Mouse (Mus musculus): ENCODE measurements around the gene Pex11g. TPM values are rescaled to one million over a fixed set of nuclear protein-coding genes. Genes with fewer than 3 reads are reported as not detected.

Gene Pex11g
- polyA plus RNA-seq, 1 experiment from 2014 or later, result 2.6 TPM

DNA sequence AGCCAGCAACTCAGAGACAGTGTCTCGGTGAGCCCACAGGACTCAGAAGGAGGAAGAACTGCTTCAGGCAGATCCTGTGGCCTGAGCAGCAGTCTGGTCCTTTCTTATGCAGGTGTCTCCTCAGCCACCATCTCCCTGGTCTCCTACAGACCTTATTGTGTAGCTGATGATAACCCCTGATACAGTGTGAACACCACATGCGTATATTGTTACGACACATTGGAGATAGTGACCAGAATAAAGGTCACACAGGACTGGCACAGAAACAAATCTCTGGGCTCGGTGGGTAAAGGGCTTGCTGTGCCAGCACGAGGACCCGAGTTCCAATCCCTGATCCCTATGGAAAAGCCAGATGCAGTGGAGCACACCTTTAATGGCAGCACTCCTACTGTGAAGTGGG lies 51.8 kb downstream of the Pex11g start:
- no peak for DNase-seq (ENCODE audit: low spot score)

DNA sequence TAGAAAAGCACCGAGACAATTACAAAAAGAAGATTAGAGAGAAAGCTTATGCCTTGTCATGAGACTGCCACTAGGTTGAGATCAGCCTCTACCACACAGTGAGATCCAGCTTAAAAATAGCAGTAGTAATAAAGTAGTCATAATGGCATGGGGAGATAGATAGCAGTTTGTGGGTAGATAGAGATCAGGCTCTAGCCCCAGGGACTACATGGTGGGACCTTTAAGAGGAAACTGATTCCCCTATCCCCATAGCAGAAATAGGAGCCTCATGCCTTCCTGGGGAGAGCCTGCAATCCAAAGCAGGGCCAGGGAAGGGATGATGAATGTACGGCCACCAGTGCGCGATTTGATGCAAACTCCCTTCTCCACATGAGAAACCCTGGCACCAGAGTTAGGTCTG lies 52.2 kb downstream of the Pex11g start:
- DNase-seq (ENCODE audit: low spot score), result no peak

DNA sequence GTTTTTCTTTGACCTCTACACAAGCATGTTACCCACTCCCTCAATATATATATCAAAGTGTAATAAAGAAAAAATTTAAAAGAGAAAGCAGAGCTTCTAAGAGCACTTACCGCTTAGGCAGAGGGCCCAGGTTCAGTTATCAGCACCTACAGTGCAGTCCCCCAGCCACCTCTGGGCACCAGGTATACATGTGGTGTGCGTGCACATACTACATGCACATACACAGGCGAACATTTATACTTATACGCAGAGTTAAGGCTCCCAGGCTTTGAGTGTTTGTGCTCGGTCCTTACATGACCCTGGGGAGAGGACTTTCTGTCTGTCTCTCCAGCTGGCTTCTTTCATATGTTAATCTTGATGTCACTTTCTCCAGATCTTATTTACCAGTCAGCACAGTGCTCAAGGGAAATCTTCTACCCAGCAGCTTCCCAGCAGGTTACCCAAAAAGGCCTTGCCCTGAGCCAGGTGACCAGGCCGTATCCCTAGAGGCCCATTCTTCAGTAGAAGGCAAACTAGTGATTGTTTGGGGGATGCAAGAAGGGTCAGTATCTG lies 52.8 kb downstream of the Pex11g start:
- no peak for DNase-seq (ENCODE audit: low spot score)

DNA sequence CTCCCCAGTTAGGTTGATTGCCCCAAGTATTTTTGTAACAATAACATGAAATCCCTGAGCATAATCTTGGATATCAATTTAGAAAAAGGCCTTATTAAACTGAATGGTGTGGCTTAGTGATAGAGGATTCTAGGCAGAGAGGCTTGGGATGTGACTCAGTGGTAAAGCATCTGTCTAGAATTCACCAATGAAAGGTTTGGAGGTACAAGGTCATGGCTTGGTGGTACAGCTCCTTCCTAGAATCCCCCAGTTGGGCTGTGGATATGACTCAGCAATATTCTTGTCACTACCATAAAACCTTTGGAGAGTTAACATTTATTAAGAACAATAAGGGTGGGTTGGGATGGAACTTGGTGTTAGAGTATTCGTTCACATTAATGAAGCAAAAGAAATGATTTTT lies 54.7 kb downstream of the Pex11g start:
- DNase-seq (ENCODE audit: low spot score), result no peak

DNA sequence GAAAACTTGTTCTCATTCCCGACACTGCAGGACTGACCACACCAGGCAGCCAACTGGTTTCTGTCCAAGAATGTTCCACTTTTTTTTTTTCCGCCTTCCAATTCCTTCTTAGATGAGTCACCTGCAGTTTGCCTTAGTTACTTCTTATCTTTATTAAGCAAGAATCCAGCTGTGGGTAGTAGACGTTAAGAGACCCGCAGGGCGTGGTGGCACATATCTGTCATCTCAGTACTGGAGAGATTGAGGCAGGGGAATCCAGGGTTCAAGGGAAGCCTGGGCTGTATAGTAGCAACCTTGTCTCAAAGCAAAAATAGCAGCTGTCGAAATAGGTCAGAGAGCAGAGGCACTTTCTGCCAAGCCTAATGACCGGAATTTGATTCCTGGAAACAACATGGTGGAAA lies 55.6 kb downstream of the Pex11g start:
- DNase-seq (ENCODE audit: low spot score), result no peak

DNA sequence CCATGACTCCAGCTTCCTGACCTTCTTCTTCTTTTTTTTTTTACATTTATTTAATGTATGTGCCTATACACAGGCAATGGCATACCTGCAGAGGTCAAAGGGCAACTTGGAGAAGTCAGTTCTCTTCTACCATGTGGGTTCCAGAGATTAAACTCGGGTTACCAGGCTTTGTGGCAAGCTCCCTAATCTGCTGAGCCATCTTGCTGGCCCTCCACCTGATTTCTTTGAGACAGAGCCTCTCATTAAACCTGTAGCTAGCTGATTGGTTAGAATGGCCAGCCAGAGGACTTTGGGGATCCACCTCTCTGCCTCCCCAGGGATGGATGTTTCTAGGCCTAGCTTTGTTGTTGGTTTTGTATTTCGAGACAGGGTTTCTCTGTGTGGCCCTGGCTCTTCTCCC lies 56.4 kb downstream of the Pex11g start:
- no peak for DNase-seq (ENCODE audit: low spot score)

DNA sequence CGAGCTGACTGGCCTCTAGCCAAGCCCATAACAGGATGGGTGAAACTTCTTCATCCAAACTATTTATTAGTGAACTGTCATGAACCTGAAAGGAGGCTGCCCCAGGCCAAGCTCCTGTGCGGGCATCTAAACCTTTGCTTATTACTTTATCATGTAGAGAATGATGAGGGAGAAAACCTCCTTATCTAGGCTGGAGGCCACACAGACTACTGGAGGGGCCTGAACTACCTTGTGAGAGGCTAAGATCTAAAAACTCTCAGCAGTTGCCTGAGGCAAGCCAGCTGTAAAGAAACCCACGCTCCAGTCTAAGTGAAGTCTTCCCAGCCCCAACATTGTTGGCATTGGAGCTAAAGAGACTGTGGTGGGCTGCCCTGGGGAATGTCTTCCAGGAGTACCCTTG lies 60.1 kb downstream of the Pex11g start:
- no peak for DNase-seq (ENCODE audit: low spot score)

Other genes starting within 250 kb of the Pex11g start
- gene Insr, start 188.1 kb downstream of the Pex11g start, polyA plus RNA-seq (2015; fragmentation: Nextera tagmentation; extraction: Ambion mirVana), result 17.3 and 24.4 TPM in 2 replicates
- gene A430078G23Rik, start 114.3 kb downstream of the Pex11g start, polyA plus RNA-seq (2015; fragmentation: Nextera tagmentation; extraction: Ambion mirVana), result 15.1 and 22.3 TPM in 2 replicates
- gene Arhgef18, start 74.7 kb downstream of the Pex11g start, polyA plus RNA-seq (2015; fragmentation: Nextera tagmentation; extraction: Ambion mirVana), result 7.3 and 9.2 TPM in 2 replicates
- 0.10 TPM in 1 of 2 replicates, not detected in the other for gene Tex45, start 3.2 kb upstream of the Pex11g start, polyA plus RNA-seq (2015; fragmentation: Nextera tagmentation; extraction: Ambion mirVana)
- 21.4 and 23.0 TPM in 2 replicates for gene Zfp358, start 25.5 kb upstream of the Pex11g start, polyA plus RNA-seq (2015; fragmentation: Nextera tagmentation; extraction: Ambion mirVana)
- 28.4 and 32.3 TPM in 2 replicates for gene Mcoln1, start 32.8 kb upstream of the Pex11g start, polyA plus RNA-seq (2015; fragmentation: Nextera tagmentation; extraction: Ambion mirVana)
- gene Pnpla6, start 47.7 kb upstream of the Pex11g start, polyA plus RNA-seq (2015; fragmentation: Nextera tagmentation; extraction: Ambion mirVana), result 10.4 and 12.9 TPM in 2 replicates
- gene C330021F23Rik, start 100.3 kb upstream of the Pex11g start, polyA plus RNA-seq (2015; fragmentation: Nextera tagmentation; extraction: Ambion mirVana), result 0.19 TPM in 1 of 2 replicates, not detected in the other
- 0.81 and 1.1 TPM in 2 replicates for gene Camsap3, start 119.6 kb upstream of the Pex11g start, polyA plus RNA-seq (2015; fragmentation: Nextera tagmentation; extraction: Ambion mirVana)
- gene Xab2, start 153.6 kb upstream of the Pex11g start, polyA plus RNA-seq (2015; fragmentation: Nextera tagmentation; extraction: Ambion mirVana), result 62.2 and 64.3 TPM in 2 replicates
- 182 and 202 TPM in 2 replicates for gene Pet100, start 153.9 kb upstream of the Pex11g start, polyA plus RNA-seq (2015; fragmentation: Nextera tagmentation; extraction: Ambion mirVana)
- gene Pcp2, start 157.9 kb upstream of the Pex11g start, polyA plus RNA-seq (2015; fragmentation: Nextera tagmentation; extraction: Ambion mirVana), result 0.31 and 0.42 TPM in 2 replicates
- gene Stxbp2, start 163.3 kb upstream of the Pex11g start, polyA plus RNA-seq (2015; fragmentation: Nextera tagmentation; extraction: Ambion mirVana), result 114 and 120 TPM in 2 replicates
- gene Retn, start 188.1 kb upstream of the Pex11g start, polyA plus RNA-seq (2015; fragmentation: Nextera tagmentation; extraction: Ambion mirVana), result 1.0 and 1.5 TPM in 2 replicates
- gene Mcemp1, start 198.1 kb upstream of the Pex11g start, polyA plus RNA-seq (2015; fragmentation: Nextera tagmentation; extraction: Ambion mirVana), result 0.78 and 0.88 TPM in 2 replicates
- 1.6 and 2.1 TPM in 2 replicates for gene Fcor, start 204.7 kb upstream of the Pex11g start, polyA plus RNA-seq (2015; fragmentation: Nextera tagmentation; extraction: Ambion mirVana)
- 39.7 and 41.7 TPM in 2 replicates for gene Trappc5, start 208.6 kb upstream of the Pex11g start, polyA plus RNA-seq (2015; fragmentation: Nextera tagmentation; extraction: Ambion mirVana)
- gene Fcer2a, start 226.5 kb upstream of the Pex11g start, polyA plus RNA-seq (2015; fragmentation: Nextera tagmentation; extraction: Ambion mirVana), result 0.31 and 0.37 TPM in 2 replicates

Data from thymus, postnatal 0 days (tissue).